Comparison of ENCODE assay signal across 26 mouse cellular contexts in the genomic region with DNA sequence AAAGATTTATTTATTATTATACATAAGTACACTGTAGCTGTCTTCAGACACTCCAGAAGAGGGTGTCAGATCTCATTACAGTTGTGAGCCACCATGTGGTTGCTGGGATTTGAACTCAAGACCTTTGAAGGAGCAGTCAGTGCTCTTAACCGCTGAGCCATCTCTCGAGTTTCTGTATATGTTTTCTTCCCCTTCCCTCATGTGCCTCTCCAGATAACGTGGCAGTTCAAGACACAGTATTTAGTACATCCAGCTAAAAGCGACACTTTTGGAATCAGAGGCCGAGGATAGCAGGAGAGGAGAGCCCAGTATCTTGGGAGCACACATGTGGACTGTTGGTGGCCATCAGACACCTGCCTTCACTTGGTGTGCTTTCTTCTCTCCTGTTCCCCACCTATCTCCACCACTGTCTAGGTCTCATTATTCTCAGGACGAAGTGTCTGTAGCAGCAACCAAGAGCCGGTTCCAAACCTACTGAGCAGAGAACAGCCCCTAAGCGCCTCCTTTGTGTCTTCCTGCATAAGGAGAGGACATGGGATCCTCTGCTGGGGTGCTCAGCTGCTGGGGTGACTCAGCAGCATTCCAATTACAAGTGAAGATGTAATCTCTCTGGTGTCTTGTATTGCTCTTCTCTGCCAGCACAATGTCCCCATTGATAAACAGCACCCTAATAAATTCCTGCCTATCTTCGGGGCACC. TPM values are rescaled to one million over a fixed set of nuclear protein-coding genes. Genes with fewer than 3 reads are reported as not detected.
DNase-seq lines count a peak whose midpoint lies in the region; ATAC-seq and TF ChIP-seq lines count a peak whose summit lies in the region.
"Had no signal": no experiment of that assay in that cellular context is flagged by ENCODE, and none has a peak within 500 bp of the region (broad histone marks: within the 10 kb centered on the region; RNA-seq: fewer than 3 reads in every experiment).

No protein-coding gene starts in this region.

- H3K36me3 ChIP-seq in intestine, embryonic 15.5 days = no peaks in the 10 kb centered on the region
- H3K36me3 ChIP-seq in intestine, embryonic 16.5 days (ENCODE audit: control insufficient read depth, insufficient read depth, low read length) = no peaks in the 10 kb centered on the region
- no peaks in the 10 kb centered on the region for H3K36me3 ChIP-seq in liver, embryonic 13.5 days
- H3K36me3 ChIP-seq in myocyte (ENCODE audit: control insufficient read depth, insufficient read depth) = no peaks in the 10 kb centered on the region
- no peaks in the 10 kb centered on the region for H3K36me3 ChIP-seq in forebrain, embryonic 14.5 days (ENCODE audit: control insufficient read depth, insufficient read depth, low read length)
- H3K36me3 ChIP-seq: embryonic facial prominence, embryonic 10.5 days; heart, embryonic 12.5 days; hindbrain, embryonic 12.5 days; kidney, embryonic 15.5 days; midbrain, embryonic 10.5 days had no signal

- peak; percentile 39 for ATAC-seq in intestine, embryonic 15.5 days
- ATAC-seq in intestine, embryonic 16.5 days = no peak
- ATAC-seq in liver, embryonic 13.5 days (ENCODE audit: low read depth) = peak; percentile 81
- ATAC-seq in forebrain, embryonic 14.5 days = no peak
- ATAC-seq: forebrain, embryonic 13.5 days; inflammation-experienced regulatory T-cells, adult 6 months had no signal

- H3ac ChIP-seq in myocyte (ENCODE audit: control insufficient read depth, insufficient read length) = no peak overlapping the region

- H3K9ac ChIP-seq in intestine, embryonic 15.5 days = no peak overlapping the region
- H3K9ac ChIP-seq in intestine, embryonic 16.5 days (ENCODE audit: low read depth, low read length) = no peak overlapping the region
- no peak overlapping the region for H3K9ac ChIP-seq in liver, embryonic 13.5 days
- H3K9ac ChIP-seq in forebrain, embryonic 14.5 days (ENCODE audit: low read length) = no peak overlapping the region
- H3K9ac ChIP-seq: forebrain, embryonic 13.5 days; heart, embryonic 12.5 days; hindbrain, embryonic 12.5 days; kidney, embryonic 15.5 days had no signal

- no peak overlapping the region for H3K4me2 ChIP-seq in intestine, embryonic 15.5 days (replicated peaks)
- no peak overlapping the region for H3K4me2 ChIP-seq in intestine, embryonic 16.5 days (ENCODE audit: low read depth, low read length)
- H3K4me2 ChIP-seq in liver, embryonic 13.5 days = no peak overlapping the region
- H3K4me2 ChIP-seq in myocyte (ENCODE audit: low read depth) = peak overlapping the region; percentile 32
- no peak overlapping the region for H3K4me2 ChIP-seq in forebrain, embryonic 14.5 days (ENCODE audit: low read length)
- H3K4me2 ChIP-seq: forebrain, embryonic 13.5 days; heart, embryonic 12.5 days; hindbrain, embryonic 12.5 days; kidney, embryonic 15.5 days had no signal

- H3K4me1 ChIP-seq in intestine, embryonic 15.5 days (replicated peaks) = peaks cover 14% of the 10 kb centered on the region; the same call in 1 of the 2 replicates
- peaks cover 6% of the 10 kb centered on the region; the same call in 1 of the 2 replicates for H3K4me1 ChIP-seq in intestine, embryonic 16.5 days (ENCODE audit: control insufficient read depth, insufficient read depth, low read length)
- H3K4me1 ChIP-seq in liver, embryonic 13.5 days (replicated peaks) = peaks cover 50% of the 10 kb centered on the region
- no peaks in the 10 kb centered on the region for H3K4me1 ChIP-seq in forebrain, embryonic 14.5 days (ENCODE audit: control insufficient read depth, insufficient read depth, low read length)
- H3K4me1 ChIP-seq: forebrain, embryonic 13.5 days had no signal

- H3K79me2 ChIP-seq in myocyte (ENCODE audit: control insufficient read depth, insufficient read depth) = no peaks in the 10 kb centered on the region

- DNase-seq in c-Kit-positive CD71-positive TER-119-positive erythroid progenitor cells, embryonic 14.5 days (ENCODE audit: low spot score) = peak; percentile 62
- DNase-seq in liver, embryonic 13.5 days = peak; percentile 36
- no peak for DNase-seq in embryo, embryonic 10 days (ENCODE audit: low spot score)
- DNase-seq in kidney, postnatal 4 days = no peak
- no peak for DNase-seq in forebrain, embryonic 14.5 days (ENCODE audit: low spot score)
- DNase-seq: adrenal gland, adult 8-10 months; cerebellum, adult 11 months; cerebellum, postnatal 14 days; gastrocnemius, postnatal 10 days; heart, postnatal 14 days; left cerebral cortex, postnatal 4 days; lung, postnatal 14 days; retina, postnatal 1 day; right cerebral cortex, postnatal 4 days had no signal

- WGBS in intestine, embryonic 15.5 days = 81% methylated on average over 9 of the region's 9 CpGs
- WGBS in intestine, embryonic 16.5 days = 76% methylated on average over 9 of the region's 9 CpGs
- 37% methylated on average over 9 of the region's 9 CpGs for WGBS in liver, embryonic 13.5 days (ENCODE audit: insufficient replicate concordance)
- WGBS in forebrain, embryonic 14.5 days = 87% methylated on average over 9 of the region's 9 CpGs

- no peaks in the 10 kb centered on the region for H3K27me3 ChIP-seq in intestine, embryonic 15.5 days (replicated peaks)
- H3K27me3 ChIP-seq in intestine, embryonic 16.5 days (replicated peaks; ENCODE audit: control insufficient read depth, insufficient read depth, low read length) = no peaks in the 10 kb centered on the region
- H3K27me3 ChIP-seq in liver, embryonic 13.5 days = no peaks in the 10 kb centered on the region
- H3K27me3 ChIP-seq in myocyte (ENCODE audit: control insufficient read depth, insufficient read depth, insufficient read length) = no peaks in the 10 kb centered on the region
- no peaks in the 10 kb centered on the region for H3K27me3 ChIP-seq in forebrain, embryonic 14.5 days (replicated peaks; ENCODE audit: control insufficient read depth, insufficient read depth, low read length)
- H3K27me3 ChIP-seq: CH12.LX; forebrain, embryonic 13.5 days; heart, embryonic 12.5 days; hindbrain, embryonic 12.5 days; kidney, embryonic 15.5 days had no signal

- no peak overlapping the region for H3K4me3 ChIP-seq in intestine, embryonic 15.5 days (replicated peaks)
- no peak overlapping the region for H3K4me3 ChIP-seq in intestine, embryonic 16.5 days (ENCODE audit: low read length)
- no peak overlapping the region for H3K4me3 ChIP-seq in liver, embryonic 13.5 days (replicated peaks)
- H3K4me3 ChIP-seq in myocyte = no peak overlapping the region
- no peak overlapping the region for H3K4me3 ChIP-seq in forebrain, embryonic 14.5 days (ENCODE audit: low read depth, low read length)
- H3K4me3 ChIP-seq: embryonic facial prominence, embryonic 10.5 days; forebrain, embryonic 13.5 days; heart, embryonic 12.5 days; hindbrain, embryonic 12.5 days; kidney, embryonic 15.5 days; layer of hippocampus, adult 2 months; midbrain, embryonic 10.5 days had no signal

- no peaks in the 10 kb centered on the region for H3K9me3 ChIP-seq in intestine, embryonic 15.5 days
- H3K9me3 ChIP-seq in intestine, embryonic 16.5 days (ENCODE audit: control insufficient read depth, low read length) = no peaks in the 10 kb centered on the region
- no peaks in the 10 kb centered on the region for H3K9me3 ChIP-seq in liver, embryonic 13.5 days (replicated peaks)
- H3K9me3 ChIP-seq in forebrain, embryonic 14.5 days (replicated peaks; ENCODE audit: control insufficient read depth, low read length) = no peaks in the 10 kb centered on the region
- H3K9me3 ChIP-seq: embryonic facial prominence, embryonic 10.5 days; forebrain, embryonic 13.5 days; heart, embryonic 12.5 days; hindbrain, embryonic 12.5 days; kidney, embryonic 15.5 days; midbrain, embryonic 10.5 days had no signal

- 0 out of 2 replicates have a peak overlapping the region, but pooled peaks have one; percentile 13 for H3K27ac ChIP-seq in intestine, embryonic 15.5 days
- no peak overlapping the region for H3K27ac ChIP-seq in intestine, embryonic 16.5 days (ENCODE audit: low read length)
- peak overlapping the region; percentile 70 for H3K27ac ChIP-seq in liver, embryonic 13.5 days
- H3K27ac ChIP-seq in forebrain, embryonic 14.5 days (ENCODE audit: low read depth, low read length) = no peak overlapping the region
- H3K27ac ChIP-seq: embryonic facial prominence, embryonic 10.5 days; forebrain, embryonic 13.5 days; hindbrain, embryonic 12.5 days; kidney, embryonic 15.5 days; layer of hippocampus, adult 2 months; midbrain, embryonic 10.5 days had no signal

- no peak for TF ChIP-seq POLR2A in myocyte (IDR thresholded peaks at IDR 0.05; ENCODE audit: insufficient read length, low read depth)

TF ChIP-seq in myocyte, 11 proteins besides CTCF, POLR2A, EP300 and RAD21:
- TF ChIP-seq MYOD1 (IDR thresholded peaks at IDR 0.05; ENCODE audit: control insufficient read depth in 1 of 3, insufficient read length in 2 of 3, low read depth in 2 of 3) (peak in 1 of 3 experiments; percentile 48), MYOG (IDR thresholded peaks at IDR 0.05; ENCODE audit: control insufficient read depth in 1 of 3, insufficient read depth in 1 of 3, insufficient read length in 2 of 3, low read depth in 2 of 3) (peak in 2 of 3 experiments; percentile 34 to 36), TCF3 (IDR thresholded peaks at IDR 0.05; ENCODE audit: insufficient read length, low read depth) (no peak), CEBPB (IDR thresholded peaks at IDR 0.05; ENCODE audit: insufficient read depth, poor library complexity, severe bottlenecking) (no peak)

RNA-seq across cellular contexts. Expression of gene B3gnt7, which starts 34.0 kb away (rescaled TPM):
- polyA plus RNA-seq in intestine, embryonic 15.5 days (2015; fragmentation: Nextera tagmentation; extraction: Ambion mirVana) = 6.6 and 7.2 TPM in 2 replicates
- polyA plus RNA-seq in intestine, embryonic 16.5 days (2015; fragmentation: Nextera tagmentation; extraction: Ambion mirVana) = 5.3 and 6.7 TPM in 2 replicates
- 2.4 and 3.2 TPM in 2 replicates for polyA plus RNA-seq in liver, embryonic 13.5 days (2015; fragmentation: Nextera tagmentation; extraction: Ambion mirVana)
- not detected for polyA plus RNA-seq in myocyte (2012; fragmentation: generic; extraction: Trizol)
- 3.9 and 4.1 TPM in 2 replicates for polyA plus RNA-seq in forebrain, embryonic 14.5 days (2014; fragmentation: Nextera tagmentation; extraction: Ambion mirVana)
- polyA plus RNA-seq: inflammation-experienced regulatory T-cells, adult 6 months had no signal

Comparison
In these comparisons a context has a peak if more than half of its experiments do, and no peak if none do; other contexts are left out.
1. ATAC-seq: peak in intestine, embryonic 15.5 days (single experiment) and liver, embryonic 13.5 days (single experiment); none in intestine, embryonic 16.5 days (single experiment) and forebrain, embryonic 14.5 days (single experiment).
2. H3K27ac ChIP-seq: peak in intestine, embryonic 15.5 days (single experiment) and liver, embryonic 13.5 days (single experiment); none in intestine, embryonic 16.5 days (single experiment) and forebrain, embryonic 14.5 days (single experiment).
3. DNase-seq: peak in c-Kit-positive CD71-positive TER-119-positive erythroid progenitor cells, embryonic 14.5 days (single experiment) and liver, embryonic 13.5 days (single experiment); none in embryo, embryonic 10 days (single experiment), kidney, postnatal 4 days (0 of 2) and forebrain, embryonic 14.5 days (single experiment).